Mouse (Mus musculus): ENCODE results near the gene Armc7. TPM values are rescaled to one million over a fixed set of nuclear protein-coding genes. Genes with fewer than 3 reads are reported as not detected.
A peak's percentile ranks its signal among the peaks of the same experiment; 100 is the strongest.

Armc7 gene
- polyA plus RNA-seq, 1 experiment from 2014 or later, result 7.7 TPM

DNA sequence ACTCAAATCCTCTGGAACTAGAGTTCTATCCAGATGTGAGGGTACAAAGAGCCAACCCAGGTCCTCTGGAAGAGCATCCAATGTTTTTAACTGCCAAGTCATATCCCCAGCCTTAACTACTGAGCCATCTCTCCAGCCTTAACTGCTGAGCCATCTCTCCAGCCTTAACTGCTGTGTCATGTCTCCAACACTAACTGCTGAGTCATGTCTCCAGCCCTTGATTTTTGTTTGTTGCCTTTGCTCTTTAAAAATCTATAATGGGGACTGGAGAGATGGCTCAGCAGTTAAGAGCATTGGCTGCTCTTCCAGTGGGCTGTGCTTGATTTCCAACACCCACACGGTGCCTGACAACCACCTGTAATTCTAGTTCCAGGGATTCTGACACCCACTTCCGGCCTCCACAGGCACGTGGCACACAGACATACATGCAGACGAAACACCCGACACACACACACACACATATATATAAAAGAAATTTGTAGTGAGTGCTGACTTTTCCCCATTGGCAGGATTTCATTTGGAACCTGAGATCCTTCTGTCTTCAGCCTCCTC, 37.8 kb upstream of the Armc7 start:
- no peak for ATAC-seq (ENCODE audit: low FRiP score)
- Histone ChIP-seq H3K27ac (ENCODE audit: low read depth, low read length) (no peak overlapping the region), H3K9me3 (ENCODE audit: control insufficient read depth, low read length) (no peaks in the 10 kb centered on the region), H3K4me3 (ENCODE audit: low read depth, low read length) (no peak overlapping the region), H3K4me1 (ENCODE audit: control insufficient read depth, insufficient read depth, low read length) (peaks cover 10% of the 10 kb centered on the region), H3K36me3 (ENCODE audit: control insufficient read depth, insufficient read depth, low read length) (no peaks in the 10 kb centered on the region; the same call in 1 of the 2 replicates), H3K4me2 (no peak overlapping the region), H3K9ac (ENCODE audit: low read length) (no peak overlapping the region), H3K27me3 (ENCODE audit: control insufficient read depth, insufficient read depth, low read length) (no peaks in the 10 kb centered on the region)
- DNase-seq (ENCODE audit: low spot score, missing footprints), result no peak
- 89% methylated on average over 5 of the region's 5 CpGs for WGBS

DNA sequence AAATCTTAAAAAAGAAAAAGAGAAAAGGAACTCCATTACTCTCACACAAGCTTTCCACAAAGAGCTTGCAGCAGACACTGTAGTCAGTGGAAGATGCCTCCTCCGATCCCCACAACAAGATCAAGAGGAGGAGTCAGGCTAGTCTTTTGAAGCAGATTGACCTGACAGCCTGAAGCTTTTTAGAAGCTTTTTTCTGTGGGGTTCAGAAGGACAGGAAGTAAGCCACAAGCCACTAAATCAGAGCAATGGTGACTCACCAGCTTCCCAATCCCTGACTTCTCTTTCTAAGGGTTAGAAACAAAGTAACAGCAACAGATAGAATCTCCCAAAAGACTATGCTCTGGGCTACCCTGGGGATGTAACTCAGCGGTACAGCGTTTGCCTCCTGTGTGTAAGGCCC, 36.1 kb upstream of the Armc7 start:
- Histone ChIP-seq H3K27me3 (ENCODE audit: control insufficient read depth, insufficient read depth, low read length) (no peaks in the 10 kb centered on the region), H3K4me3 (ENCODE audit: low read depth, low read length) (no peak overlapping the region), H3K4me2 (no peak overlapping the region), H3K27ac (ENCODE audit: low read depth, low read length) (no peak overlapping the region), H3K9me3 (ENCODE audit: control insufficient read depth, low read length) (no peaks in the 10 kb centered on the region), H3K9ac (ENCODE audit: low read length) (no peak overlapping the region), H3K4me1 (ENCODE audit: control insufficient read depth, insufficient read depth, low read length) (peaks cover 10% of the 10 kb centered on the region), H3K36me3 (ENCODE audit: control insufficient read depth, insufficient read depth, low read length) (no peaks in the 10 kb centered on the region)
- WGBS, result 90% methylated on average over 3 of the region's 3 CpGs
- DNase-seq (ENCODE audit: low spot score, missing footprints) (no peak), ATAC-seq (ENCODE audit: low FRiP score) (no peak)

GRCm38 (mm10) chr11:115439906-115440595, 35.4 kb upstream of the Armc7 start, which contains the start of gene Trim80:
Gene Trim80, plus strand, starts transcription at chr11:115440545.
- H3K36me3 ChIP-seq (ENCODE audit: control insufficient read depth, insufficient read depth, low read length), result no peaks in the 10 kb centered on the region
- H3K4me1 ChIP-seq (ENCODE audit: control insufficient read depth, insufficient read depth, low read length), result peaks cover 10% of the 10 kb centered on the region
- no peak for ATAC-seq (ENCODE audit: low FRiP score)
- H3K9me3 ChIP-seq (ENCODE audit: control insufficient read depth, low read length), result no peaks in the 10 kb centered on the region
- no peaks in the 10 kb centered on the region for H3K27me3 ChIP-seq (ENCODE audit: control insufficient read depth, insufficient read depth, low read length)
- H3K4me2 ChIP-seq, result no peak within 1 kb of the TSS
- DNase-seq (ENCODE audit: low spot score, missing footprints), result no peak
- 88% methylated on average over 9 of the region's 9 CpGs for WGBS
- no peak within 1 kb of the TSS for H3K4me3 ChIP-seq (ENCODE audit: low read depth, low read length)
- H3K27ac ChIP-seq (ENCODE audit: low read depth, low read length), result no peak within 1 kb of the TSS
- H3K9ac ChIP-seq (ENCODE audit: low read length), result no peak within 1 kb of the TSS

DNA sequence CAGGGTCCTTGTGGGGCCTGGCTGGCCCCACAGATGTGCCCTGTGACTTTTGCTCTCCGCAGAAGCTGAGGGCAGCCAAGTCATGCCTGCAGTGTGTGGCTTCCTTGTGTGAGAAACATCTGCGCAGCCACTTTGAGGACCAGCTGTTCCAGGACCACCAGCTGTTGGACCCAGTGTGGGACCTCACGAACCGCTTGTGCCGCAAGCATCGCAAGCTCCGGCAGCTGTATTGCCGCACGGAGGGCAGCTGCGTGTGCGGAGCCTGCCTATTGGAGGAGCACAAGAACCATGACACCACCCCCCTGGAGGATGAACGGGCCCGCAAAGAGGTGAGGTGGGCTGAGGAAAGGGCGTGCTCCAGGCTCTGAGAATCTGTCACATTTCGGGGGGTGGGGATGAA, 34.0 kb upstream of the Armc7 start:
- no peaks in the 10 kb centered on the region for H3K36me3 ChIP-seq (ENCODE audit: control insufficient read depth, insufficient read depth, low read length)
- H3K4me1 ChIP-seq (ENCODE audit: control insufficient read depth, insufficient read depth, low read length), result no peaks in the 10 kb centered on the region
- 58% methylated on average over 15 of the region's 15 CpGs for WGBS
- DNase-seq (ENCODE audit: low spot score, missing footprints) (peak; percentile 82), ATAC-seq (ENCODE audit: low FRiP score) (no peak)
- H3K27ac ChIP-seq (ENCODE audit: low read depth, low read length), result no peak overlapping the region
- no peak overlapping the region for H3K9ac ChIP-seq (ENCODE audit: low read length)
- no peaks in the 10 kb centered on the region for H3K9me3 ChIP-seq (ENCODE audit: control insufficient read depth, low read length)
- no peaks in the 10 kb centered on the region for H3K27me3 ChIP-seq (ENCODE audit: control insufficient read depth, insufficient read depth, low read length)
- H3K4me3 ChIP-seq (ENCODE audit: low read depth, low read length), result no peak overlapping the region
- H3K4me2 ChIP-seq, result no peak overlapping the region

GRCm38 (mm10) chr11:115446906-115447305, 28.6 kb upstream of the Armc7 start:
- Histone ChIP-seq H3K4me3 (ENCODE audit: low read depth, low read length) (no peak overlapping the region), H3K36me3 (ENCODE audit: control insufficient read depth, insufficient read depth, low read length) (no peaks in the 10 kb centered on the region), H3K4me2 (no peak overlapping the region), H3K27ac (ENCODE audit: low read depth, low read length) (no peak overlapping the region), H3K9ac (ENCODE audit: low read length) (no peak overlapping the region), H3K4me1 (ENCODE audit: control insufficient read depth, insufficient read depth, low read length) (no peaks in the 10 kb centered on the region), H3K9me3 (ENCODE audit: control insufficient read depth, low read length) (no peaks in the 10 kb centered on the region), H3K27me3 (ENCODE audit: control insufficient read depth, insufficient read depth, low read length) (no peaks in the 10 kb centered on the region)
- 95% methylated on average over 3 of the region's 3 CpGs for WGBS
- DNase-seq (ENCODE audit: low spot score, missing footprints), result no peak
- ATAC-seq (ENCODE audit: low FRiP score), result no peak

- Histone ChIP-seq H3K27ac (ENCODE audit: low read depth, low read length) (no peak overlapping the region), H3K9me3 (ENCODE audit: control insufficient read depth, low read length) (no peaks in the 10 kb centered on the region), H3K4me2 (no peak overlapping the region), H3K4me1 (ENCODE audit: control insufficient read depth, insufficient read depth, low read length) (no peaks in the 10 kb centered on the region), H3K36me3 (ENCODE audit: control insufficient read depth, insufficient read depth, low read length) (no peaks in the 10 kb centered on the region), H3K9ac (ENCODE audit: low read length) (no peak overlapping the region), H3K27me3 (ENCODE audit: control insufficient read depth, insufficient read depth, low read length) (no peaks in the 10 kb centered on the region), H3K4me3 (ENCODE audit: low read depth, low read length) (no peak overlapping the region)
- WGBS, result 83% methylated on average over 11 of the region's 11 CpGs
- peak; percentile 64 for DNase-seq (ENCODE audit: low spot score, missing footprints)
- ATAC-seq (ENCODE audit: low FRiP score), result no peak
Observed at GRCm38 (mm10) chr11:115447321-115447885, 28.1 kb upstream of the Armc7 start.

- DNase-seq (ENCODE audit: low spot score, missing footprints) (no peak), ATAC-seq (ENCODE audit: low FRiP score) (no peak)
- H3K27me3 ChIP-seq (ENCODE audit: control insufficient read depth, insufficient read depth, low read length), result no peaks in the 10 kb centered on the region
- no peak overlapping the region for H3K9ac ChIP-seq (ENCODE audit: low read length)
- 83% methylated on average over 16 of the region's 16 CpGs for WGBS
- H3K36me3 ChIP-seq (ENCODE audit: control insufficient read depth, insufficient read depth, low read length), result no peaks in the 10 kb centered on the region
- H3K9me3 ChIP-seq (ENCODE audit: control insufficient read depth, low read length), result no peaks in the 10 kb centered on the region
- H3K4me3 ChIP-seq (ENCODE audit: low read depth, low read length), result no peak overlapping the region
- H3K4me2 ChIP-seq, result no peak overlapping the region
- H3K4me1 ChIP-seq (ENCODE audit: control insufficient read depth, insufficient read depth, low read length), result no peaks in the 10 kb centered on the region
- no peak overlapping the region for H3K27ac ChIP-seq (ENCODE audit: low read depth, low read length)
Observed at GRCm38 (mm10) chr11:115448075-115448474, 27.4 kb upstream of the Armc7 start.

GRCm38 (mm10) chr11:115448998-115449397, 26.5 kb upstream of the Armc7 start:
- Histone ChIP-seq H3K4me3 (ENCODE audit: low read depth, low read length) (no peak overlapping the region), H3K9ac (ENCODE audit: low read length) (no peak overlapping the region), H3K9me3 (ENCODE audit: control insufficient read depth, low read length) (no peaks in the 10 kb centered on the region), H3K27ac (ENCODE audit: low read depth, low read length) (no peak overlapping the region), H3K4me2 (no peak overlapping the region), H3K4me1 (ENCODE audit: control insufficient read depth, insufficient read depth, low read length) (no peaks in the 10 kb centered on the region), H3K36me3 (ENCODE audit: control insufficient read depth, insufficient read depth, low read length) (no peaks in the 10 kb centered on the region), H3K27me3 (ENCODE audit: control insufficient read depth, insufficient read depth, low read length) (no peaks in the 10 kb centered on the region)
- 65% methylated on average over 7 of the region's 7 CpGs for WGBS
- DNase-seq (ENCODE audit: low spot score, missing footprints) (no peak), ATAC-seq (ENCODE audit: low FRiP score) (no peak)

GRCm38 (mm10) chr11:115450176-115450575, 25.3 kb upstream of the Armc7 start:
- DNase-seq (ENCODE audit: low spot score, missing footprints) (no peak), ATAC-seq (ENCODE audit: low FRiP score) (no peak)
- H3K27ac ChIP-seq (ENCODE audit: low read depth, low read length), result no peak overlapping the region
- H3K9ac ChIP-seq (ENCODE audit: low read length), result no peak overlapping the region
- H3K4me3 ChIP-seq (ENCODE audit: low read depth, low read length), result no peak overlapping the region
- 94% methylated on average over 7 of the region's 7 CpGs for WGBS
- H3K4me1 ChIP-seq (ENCODE audit: control insufficient read depth, insufficient read depth, low read length), result no peaks in the 10 kb centered on the region
- H3K36me3 ChIP-seq (ENCODE audit: control insufficient read depth, insufficient read depth, low read length), result no peaks in the 10 kb centered on the region
- no peaks in the 10 kb centered on the region for H3K27me3 ChIP-seq (ENCODE audit: control insufficient read depth, insufficient read depth, low read length)
- H3K9me3 ChIP-seq (ENCODE audit: control insufficient read depth, low read length), result no peaks in the 10 kb centered on the region
- no peak overlapping the region for H3K4me2 ChIP-seq
